Mouse (Mus musculus) brain, embryonic 14.5 days (tissue): Measurements from ENCODE around the gene Stt3a.

Experiments used
- CTCF ChIP-seq: fragments of 200-500 bp; IDR thresholded peaks from 2 replicates; pipeline ENCODE4 v1.5.1; 2012; ENCODE audit warnings: inconsistent platforms, mild to moderate bottlenecking, moderate library complexity, borderline replicate concordance; ENCODE audit not compliant: insufficient read depth, insufficient read length; ENCODE audit errors: extremely low read depth
- POLR2A ChIP-seq: fragments of 200-500 bp; IDR thresholded peaks from 2 replicates; pipeline ENCODE4 v1.6.1; 2012; ENCODE audit warnings: mild to moderate bottlenecking, inconsistent platforms, borderline replicate concordance; ENCODE audit not compliant: poor library complexity, insufficient read depth, insufficient read length, severe bottlenecking; ENCODE audit errors: extremely low read depth

GRCm38 (mm10) chr9:36802951-36803350 lies 35.5 kb upstream of the Stt3a start:
- TF ChIP-seq CTCF = no peak
- no peak for TF ChIP-seq POLR2A
